Mouse (Mus musculus) ES-E14 (cell line): ENCODE data around the gene Smcp. TPM values are rescaled to one million over a fixed set of nuclear protein-coding genes. Genes with fewer than 3 reads are reported as not detected.

ENCODE experiments used
- DNase-seq: peaks from one replicate; pipeline ENCODE4 v3.0.0-alpha.2; 2013; ENCODE audit warnings: low read depth, low spot score
- H3K27ac ChIP-seq: 2 replicates; pipeline ENCODE4 v1.5.1; 2012; ENCODE audit warnings: low read depth, mild to moderate bottlenecking, low read length, moderate library complexity, mixed read lengths; ENCODE audit not compliant: poor library complexity, insufficient read depth, severe bottlenecking
- H3K36me3 ChIP-seq: 2 replicates; pipeline ENCODE4 v1.6.1; 2012; ENCODE audit warnings: mild to moderate bottlenecking, low read length, moderate library complexity, mixed read lengths; ENCODE audit not compliant: control insufficient read depth, poor library complexity, insufficient read depth, severe bottlenecking
- H3K4me1 ChIP-seq, 2 experiments: fragments of 150-350 bp in 1 of 2; sonication (generic) in 1 of 2; 2 replicates each; pipeline ENCODE4 v1.6.1; 2012; ENCODE audit warnings: low read length in 2 of 2, mild to moderate bottlenecking in 1 of 2, mixed read lengths in 1 of 2; ENCODE audit not compliant: control insufficient read depth in 2 of 2, insufficient read depth in 2 of 2, poor library complexity in 1 of 2
- H3K4me3 ChIP-seq, 2 experiments: fragments of 150-350 bp in 1 of 2; sonication (generic) in 1 of 2; 2 replicates each; pipeline ENCODE4 v1.5.1; 2012; ENCODE audit warnings: low read length in 2 of 2, low read depth in 1 of 2, mild to moderate bottlenecking in 1 of 2, mixed read lengths in 1 of 2; ENCODE audit not compliant: insufficient read depth in 1 of 2, poor library complexity in 1 of 2, severe bottlenecking in 1 of 2
- H3K9ac ChIP-seq: 2 replicates; pipeline ENCODE4 v1.6.1; 2012; ENCODE audit warnings: low read depth, mild to moderate bottlenecking, low read length, mixed read lengths; ENCODE audit not compliant: poor library complexity, insufficient read depth, severe bottlenecking
- H3K9me3 ChIP-seq: fragments of 150-350 bp; sonication (generic); 2 replicates; pipeline ENCODE4 v1.6.1; 2012; ENCODE audit warnings: low read depth, mild to moderate bottlenecking, low read length; ENCODE audit not compliant: control insufficient read depth, insufficient read depth
- CHD2 ChIP-seq: IDR thresholded peaks from 2 replicates; pipeline ENCODE4 v1.6.1; 2014; ENCODE audit warnings: mild to moderate bottlenecking, low read depth, low read length, inconsistent platforms
- HCFC1 ChIP-seq: IDR thresholded peaks from 2 replicates; pipeline ENCODE4 v1.6.1; 2012; ENCODE audit warnings: low read length, inconsistent platforms, borderline replicate concordance; ENCODE audit not compliant: insufficient read depth
- MAFK ChIP-seq: IDR thresholded peaks from 2 replicates; pipeline ENCODE4 v1.6.1; 2014; ENCODE audit warnings: mild to moderate bottlenecking, low read depth, low read length, inconsistent platforms; ENCODE audit not compliant: insufficient read depth
- ZC3H11A ChIP-seq: IDR thresholded peaks from 2 replicates; pipeline ENCODE4 v1.6.1; 2012; ENCODE audit warnings: low read depth, mild to moderate bottlenecking, inconsistent platforms, low read length, borderline replicate concordance
- ZNF384 ChIP-seq: IDR thresholded peaks from 2 replicates; pipeline ENCODE4 v1.6.1; 2012; ENCODE audit warnings: low read depth, low read length, inconsistent platforms
- in situ Hi-C, 2 experiments: fragments of 600-800 bp; cut with MboI; formaldehyde crosslinking; loops; one replicate each; pipeline ENCODE4 v1.15.1; 2025; ENCODE audit warnings: low sequenced_read_pairs in 2 of 2, inconsistent platforms in 1 of 2; ENCODE audit not compliant: unreplicated experiment in 2 of 2
- total RNA-seq: library from RNA; depleted of rRNA; stranded (reverse); fragments of 300-350 nt; gene quantifications from 2 replicates; pipeline ENCODE4 v1.2.3, GENCODE M21; 2012; rRNA removed

The Smcp gene
- total RNA-seq, 1 experiment: not detected

- no peaks in the 10 kb centered on the region for H3K36me3 ChIP-seq
- no peak overlapping the region for H3K9ac ChIP-seq
- no peak overlapping the region for H3K27ac ChIP-seq
- H3K9me3 ChIP-seq: no peaks in the 10 kb centered on the region
- H3K4me1 ChIP-seq: no peaks in the 10 kb centered on the region
- TF ChIP-seq ZNF384: no peak
- TF ChIP-seq MAFK: no peak
- no peak for TF ChIP-seq ZC3H11A
- no peak for TF ChIP-seq HCFC1
- TF ChIP-seq CHD2: no peak
- H3K4me3 ChIP-seq: no peak overlapping the region
- DNase-seq: no peak
- in situ Hi-C loops: no loop called here
These were observed 23.4 kb downstream of the Smcp start for GRCm38 (mm10) chr3:92565418-92565817.

- Histone ChIP-seq H3K36me3 (no peaks in the 10 kb centered on the region), H3K9ac (no peak within 1 kb of the TSS), H3K27ac (no peak within 1 kb of the TSS), H3K9me3 (no peaks in the 10 kb centered on the region), H3K4me3 (no peak within 1 kb of the TSS), H3K4me1 (no peaks in the 10 kb centered on the region)
- no peak for TF ChIP-seq MAFK
- TF ChIP-seq ZNF384: no peak
- no peak for TF ChIP-seq CHD2
- TF ChIP-seq ZC3H11A: no peak
- TF ChIP-seq HCFC1: no peak
- no peak for DNase-seq
- in situ Hi-C loops: no loop called here
These were observed 54.4 kb downstream of the Smcp start, which contains the start of gene 2310046K23Rik for GRCm38 (mm10) chr3:92534411-92534810. Gene 2310046K23Rik, minus strand, starts transcription at chr3:92534511.

Other genes starting within 250 kb of the Smcp start
- not detected in 2 replicates for gene Sprr2d, start 249.9 kb downstream of the Smcp start, total RNA-seq
- gene Sprr2e, start 236.9 kb downstream of the Smcp start, total RNA-seq: not detected in 2 replicates
- not detected in 2 replicates for gene Sprr2f, start 223.8 kb downstream of the Smcp start, total RNA-seq
- not detected in 2 replicates for gene Sprr2h, start 203.3 kb downstream of the Smcp start, total RNA-seq
- gene Sprr2i, start 181.0 kb downstream of the Smcp start, total RNA-seq: not detected in 2 replicates
- not detected in 2 replicates for gene Sprr2j-ps, start 170.9 kb downstream of the Smcp start, total RNA-seq
- gene Gm9774, start 159.6 kb downstream of the Smcp start, total RNA-seq: 8.2 and 16.7 TPM in 2 replicates
- 1.7 TPM in 1 of 2 replicates, not detected in the other for gene Sprr2k, start 156.4 kb downstream of the Smcp start, total RNA-seq
- not detected in 2 replicates for gene Sprr1b, start 150.2 kb downstream of the Smcp start, total RNA-seq
- gene Sprr3, start 130.3 kb downstream of the Smcp start, total RNA-seq: not detected in 2 replicates
- 0.32 TPM in 1 of 2 replicates, not detected in the other for gene Sprr1a, start 103.1 kb downstream of the Smcp start, total RNA-seq
- not detected in 2 replicates for gene Sprr4, start 88.5 kb downstream of the Smcp start, total RNA-seq
- gene 2310046K23Rik, start 54.5 kb downstream of the Smcp start, total RNA-seq: not detected in 2 replicates
- gene Ivl, start 15.3 kb downstream of the Smcp start, total RNA-seq: 0.21 and 0.45 TPM in 2 replicates
- gene 2210017I01Rik, start 18.5 kb upstream of the Smcp start, total RNA-seq: not detected in 2 replicates
- not detected in 2 replicates for gene Lce6a, start 32.7 kb upstream of the Smcp start, total RNA-seq
- not detected in 2 replicates for gene Lce1a1, start 59.3 kb upstream of the Smcp start, total RNA-seq
- not detected in 2 replicates for gene Lce1b, start 67.9 kb upstream of the Smcp start, total RNA-seq
- not detected in 2 replicates for gene Lce1a2, start 81.3 kb upstream of the Smcp start, total RNA-seq
- gene Lce1c, start 90.2 kb upstream of the Smcp start, total RNA-seq: not detected in 2 replicates
- gene Lce1d, start 98.2 kb upstream of the Smcp start, total RNA-seq: not detected in 2 replicates
- not detected in 2 replicates for gene Lce1e, start 120.1 kb upstream of the Smcp start, total RNA-seq
- not detected in 2 replicates for gene Lce1f, start 131.4 kb upstream of the Smcp start, total RNA-seq
- gene Gm38119, start 150.1 kb upstream of the Smcp start, total RNA-seq: not detected in 2 replicates
- not detected in 2 replicates for gene Lce1g, start 163.3 kb upstream of the Smcp start, total RNA-seq
- 4.7 TPM in 1 of 2 replicates, not detected in the other for gene Lce1h, start 176.1 kb upstream of the Smcp start, total RNA-seq
- gene Lce1i, start 189.9 kb upstream of the Smcp start, total RNA-seq: not detected in 2 replicates
- gene Lce1j, start 201.5 kb upstream of the Smcp start, total RNA-seq: not detected in 2 replicates
- gene Lce1k, start 218.9 kb upstream of the Smcp start, total RNA-seq: not detected in 2 replicates
- not detected in 2 replicates for gene Kprp, start 238.2 kb upstream of the Smcp start, total RNA-seq